Mouse (Mus musculus) left cerebral cortex, adult 8-10 months (tissue): ENCODE data around the gene Adgre4. TPM values are rescaled to one million over a fixed set of nuclear protein-coding genes. Genes with fewer than 3 reads are reported as not detected.

Source experiments
- DNase-seq, 2 experiments: peaks; one replicate each; pipeline ENCODE4 v3.0.0; 2022; ENCODE audit warnings: low spot score in 2 of 2
- total RNA-seq, 4 experiments: library from RNA; stranded (reverse); gene quantifications; 2 replicates each; pipeline ENCODE4 v1.2.4; 2022

Adgre4 gene
- total RNA-seq, result under 1 TPM in 1 of 4 experiments, not detected in 3; 0.12 TPM

GRCm38 (mm10) chr17:55749786-55750185 lies at the start of gene Adgre4:
Adgre4 (plus strand) TSS chr17:55749984.
- DNase-seq, result no peak

- peak; percentile 24 to 42 for DNase-seq
Observed at GRCm38 (mm10) chr17:55702161-55702820, 47.5 kb upstream of the Adgre4 start.

GRCm38 (mm10) chr17:55702865-55703264 lies 46.9 kb upstream of the Adgre4 start:
- no peak for DNase-seq

GRCm38 (mm10) chr17:55711984-55712811 lies 37.6 kb upstream of the Adgre4 start, which contains the start of gene Pot1b:
Pot1b (minus strand) TSS chr17:55712628.
- peak; percentile 93 to 94 for DNase-seq

GRCm38 (mm10) chr17:55721270-55721669 lies 28.5 kb upstream of the Adgre4 start:
- DNase-seq, result no peak

- DNase-seq, result no peak
Observed at GRCm38 (mm10) chr17:55722250-55722649, 27.5 kb upstream of the Adgre4 start.

GRCm38 (mm10) chr17:55726193-55726592 lies 23.6 kb upstream of the Adgre4 start:
- no peak for DNase-seq

- no peak for DNase-seq
Observed at GRCm38 (mm10) chr17:55736675-55737074, 13.1 kb upstream of the Adgre4 start.

- no peak for DNase-seq
Observed at GRCm38 (mm10) chr17:55751170-55751569, 1.4 kb downstream of the Adgre4 start.

- DNase-seq, result no peak
Observed at GRCm38 (mm10) chr17:55813642-55814041, 63.9 kb downstream of the Adgre4 start.

- no peak for DNase-seq
Observed at GRCm38 (mm10) chr17:55816853-55817252, 67.1 kb downstream of the Adgre4 start.

- no peak for DNase-seq
Observed at GRCm38 (mm10) chr17:55821566-55821965, 71.8 kb downstream of the Adgre4 start.

GRCm38 (mm10) chr17:55843067-55843466 lies 93.3 kb downstream of the Adgre4 start:
- DNase-seq, result no peak

- DNase-seq, result no peak
Observed at GRCm38 (mm10) chr17:55877184-55877583, 127.4 kb downstream of the Adgre4 start.

GRCm38 (mm10) chr17:55878282-55878635 lies 128.5 kb downstream of the Adgre4 start:
- DNase-seq, result peak in 1 of 2 experiments; percentile 15

GRCm38 (mm10) chr17:55878636-55879369 lies 129.0 kb downstream of the Adgre4 start, which contains the start of gene Zfp119a:
Zfp119a (minus strand) TSS chr17:55878930.
- DNase-seq, result peak; percentile 81 to 82

GRCm38 (mm10) chr17:55883631-55884030 lies 133.8 kb downstream of the Adgre4 start:
- DNase-seq, result no peak

- DNase-seq, result no peak
Observed at GRCm38 (mm10) chr17:55884912-55885311, 135.1 kb downstream of the Adgre4 start.

GRCm38 (mm10) chr17:55892406-55892955 lies 142.7 kb downstream of the Adgre4 start:
- peak in 1 of 2 experiments; percentile 22 for DNase-seq

- DNase-seq, result no peak
Observed at GRCm38 (mm10) chr17:55903087-55903486, 153.3 kb downstream of the Adgre4 start.
